Mouse (Mus musculus) MEL (cell line): Measurements from ENCODE around the gene Gm13889.

ENCODE experiments used
- CTCF ChIP-seq, 3 experiments: IDR thresholded peaks in 2 of 3; conservative IDR thresholded peaks in 1 of 3; 2 replicates each; pipeline ENCODE4 v1.5.1; 2011 to 2012; ENCODE audit warnings: low read length in 3 of 3, low read depth in 2 of 3, mild to moderate bottlenecking in 2 of 3, improper control_type of control experiment in 1 of 3, inconsistent platforms in 1 of 3, mixed read lengths in 1 of 3, moderate library complexity in 1 of 3; ENCODE audit not compliant: control insufficient read depth in 1 of 3, insufficient read depth in 1 of 3, poor library complexity in 1 of 3, severe bottlenecking in 1 of 3
- ELF1 ChIP-seq: IDR thresholded peaks from 2 replicates; pipeline ENCODE4 v1.6.1; 2014; ENCODE audit warnings: low read depth, mild to moderate bottlenecking, inconsistent platforms, low read length, improper control_type of control experiment, moderate library complexity
- EP300 ChIP-seq, 2 experiments: IDR thresholded peaks; 2 replicates each; pipeline ENCODE4 v1.6.1; 2011; ENCODE audit warnings: improper control_type of control experiment in 2 of 2, low read length in 2 of 2, low read depth in 1 of 2, mild to moderate bottlenecking in 1 of 2
- KAT2A ChIP-seq: conservative IDR thresholded peaks from 2 replicates; pipeline ENCODE4 v1.6.1; 2012; ENCODE audit warnings: low read depth, low read length, improper control_type of control experiment, inconsistent platforms
- POLR2A ChIP-seq, 2 experiments: IDR thresholded peaks; 2 replicates each; pipeline ENCODE4 v1.6.1; 2011 to 2012; ENCODE audit warnings: low read length in 2 of 2, mild to moderate bottlenecking in 2 of 2, control low read depth in 1 of 2, improper control_type of control experiment in 1 of 2, low read depth in 1 of 2, moderate library complexity in 1 of 2; ENCODE audit not compliant: control insufficient read depth in 1 of 2, insufficient read depth in 1 of 2, poor library complexity in 1 of 2
- RCOR1 ChIP-seq: IDR thresholded peaks from 2 replicates; pipeline ENCODE4 v1.6.1; 2012; ENCODE audit warnings: low read depth, mild to moderate bottlenecking, inconsistent platforms, low read length, improper control_type of control experiment
- TAL1 ChIP-seq: IDR thresholded peaks from 2 replicates; pipeline ENCODE4 v1.6.1; 2012; ENCODE audit warnings: mild to moderate bottlenecking, inconsistent platforms, low read length, moderate library complexity, mixed read lengths
- USF1 ChIP-seq: IDR thresholded peaks from 2 replicates; pipeline ENCODE4 v1.6.1; 2014; ENCODE audit warnings: low read depth, mild to moderate bottlenecking, inconsistent platforms, low read length, improper control_type of control experiment, moderate library complexity
- ZMIZ1 ChIP-seq: IDR thresholded peaks from 2 replicates; pipeline ENCODE4 v1.6.1; 2012; ENCODE audit warnings: low read depth, mild to moderate bottlenecking, inconsistent platforms, low read length, improper control_type of control experiment, moderate library complexity
- ZNF384 ChIP-seq: IDR thresholded peaks from 2 replicates; pipeline ENCODE4 v1.6.1; 2012; ENCODE audit warnings: low read depth, mild to moderate bottlenecking, inconsistent platforms, low read length, improper control_type of control experiment

- no peak for TF ChIP-seq EP300 (IDR thresholded peaks at IDR 0.05; ENCODE audit: low read depth in 1 of 2, low read length in 2 of 2)
- no peak for TF ChIP-seq RCOR1
- no peak for TF ChIP-seq ELF1
- TF ChIP-seq USF1, result no peak
- no peak for TF ChIP-seq ZNF384
- no peak for TF ChIP-seq POLR2A (IDR thresholded peaks at IDR 0.05; ENCODE audit: control insufficient read depth in 1 of 2, insufficient read depth in 1 of 2, low read depth in 1 of 2, low read length in 2 of 2, poor library complexity in 1 of 2)
- TF ChIP-seq TAL1, result no peak
- no peak for TF ChIP-seq CTCF (IDR thresholded peaks at IDR 0.05 in 2 of 3, conservative IDR thresholded peaks at IDR 0.05 in 1 of 3; ENCODE audit: control insufficient read depth in 1 of 3, insufficient read depth in 1 of 3, low read depth in 2 of 3, low read length in 3 of 3, poor library complexity in 1 of 3, severe bottlenecking in 1 of 3)
- no peak for TF ChIP-seq KAT2A
- no peak for TF ChIP-seq ZMIZ1
Observed at GRCm38 (mm10) chr2:93975526-93976435, 18.8 kb upstream of the Gm13889 start.
